Mouse (Mus musculus) forebrain, embryonic 16.5 days (tissue): ENCODE data around the gene Zc3h12a. TPM values are rescaled to one million over a fixed set of nuclear protein-coding genes. Genes with fewer than 3 reads are reported as not detected.

Source experiments
- ATAC-seq: fragments of 200-750 bp; cut with Nextera tagmentation; 2 replicates; pipeline ENCODE4 v1.8.0; 2017; ENCODE audit warnings: mild to moderate bottlenecking, moderate library complexity
- H3K27ac ChIP-seq: fragments of 300-500 bp; sonication (generic); 2 replicates; pipeline ENCODE4 v1.5.1; 2014; ENCODE audit warnings: low read length, control low read depth
- H3K27me3 ChIP-seq: fragments of 300-500 bp; sonication (generic); replicated peaks from 2 replicates; pipeline ENCODE4 v1.6.1; 2014; ENCODE audit warnings: low read length; ENCODE audit not compliant: control insufficient read depth, insufficient read depth
- H3K36me3 ChIP-seq: fragments of 300-500 bp; sonication (generic); 2 replicates; pipeline ENCODE4 v1.6.1; 2014; ENCODE audit not compliant: control insufficient read depth, insufficient read depth
- H3K4me1 ChIP-seq: fragments of 300-500 bp; sonication (generic); replicated peaks from 2 replicates; pipeline ENCODE4 v1.6.1; 2014; ENCODE audit warnings: low read length; ENCODE audit not compliant: control insufficient read depth, insufficient read depth
- H3K4me2 ChIP-seq: fragments of 300-500 bp; sonication (generic); 2 replicates; pipeline ENCODE4 v1.6.1; 2014; ENCODE audit warnings: mild to moderate bottlenecking, low read length, control low read depth
- H3K4me3 ChIP-seq: fragments of 300-500 bp; sonication (generic); replicated peaks from 2 replicates; pipeline ENCODE4 v1.5.1; 2014; ENCODE audit warnings: mild to moderate bottlenecking, low read length, control low read depth
- H3K9ac ChIP-seq: fragments of 300-500 bp; sonication (generic); replicated peaks from 2 replicates; pipeline ENCODE4 v1.6.1; 2014; ENCODE audit warnings: low read depth, low read length, control low read depth
- H3K9me3 ChIP-seq: fragments of 300-500 bp; sonication (generic); 2 replicates; pipeline ENCODE4 v1.6.1; 2016; ENCODE audit warnings: low read length; ENCODE audit not compliant: control insufficient read depth
- WGBS: fragments of 180-500 bp; shearing (Covaris S2); extraction: QIAGEN DNeasy Blood & Tissue Kit; methylation state at CpG from one replicate; pipeline ENCODE4 v1.1.7; 2014; 5-methylcytosine and 5-hydroxymethylcytosine counted together
- polyA plus RNA-seq: library from polyadenylated mRNA; unstranded; fragments of >200 nt; fragmentation: Nextera tagmentation; extraction: Ambion mirVana; gene quantifications from 2 replicates; pipeline ENCODE4 v1.2.1, GENCODE M21; 2015

Gene Zc3h12a
- polyA plus RNA-seq, 1 experiment from 2014 or later = 0.13 TPM

DNA sequence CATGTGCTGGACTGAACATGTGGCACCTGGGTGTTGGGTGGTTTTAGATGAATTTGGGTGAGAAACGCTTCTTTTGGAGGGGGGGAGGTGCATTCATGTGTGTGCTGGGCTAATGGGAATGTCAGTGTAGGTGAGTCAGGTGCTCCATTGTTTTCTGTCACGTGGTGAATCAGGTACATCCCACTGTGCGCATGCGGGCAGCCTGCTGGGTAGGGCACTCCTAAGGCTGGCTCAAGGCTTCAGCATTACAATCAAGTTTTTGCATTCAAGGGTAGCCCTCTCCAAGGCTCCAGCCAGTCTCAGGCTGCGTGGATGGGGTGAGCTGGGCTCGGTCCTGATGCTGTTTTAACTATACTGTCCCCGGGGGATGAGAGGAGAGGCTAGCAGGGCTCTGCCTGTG lies 35.1 kb upstream of the Zc3h12a start:
- 60% methylated on average over 7 of the region's 7 CpGs for WGBS
- no peaks in the 10 kb centered on the region for H3K9me3 ChIP-seq
- no peak overlapping the region for H3K27ac ChIP-seq
- H3K4me2 ChIP-seq = no peak overlapping the region
- ATAC-seq = no peak
- peaks cover 15% of the 10 kb centered on the region for H3K4me1 ChIP-seq
- no peak overlapping the region for H3K4me3 ChIP-seq
- no peak overlapping the region for H3K9ac ChIP-seq
- H3K27me3 ChIP-seq = no peaks in the 10 kb centered on the region; the same call in 1 of the 2 replicates
- no peaks in the 10 kb centered on the region for H3K36me3 ChIP-seq

DNA sequence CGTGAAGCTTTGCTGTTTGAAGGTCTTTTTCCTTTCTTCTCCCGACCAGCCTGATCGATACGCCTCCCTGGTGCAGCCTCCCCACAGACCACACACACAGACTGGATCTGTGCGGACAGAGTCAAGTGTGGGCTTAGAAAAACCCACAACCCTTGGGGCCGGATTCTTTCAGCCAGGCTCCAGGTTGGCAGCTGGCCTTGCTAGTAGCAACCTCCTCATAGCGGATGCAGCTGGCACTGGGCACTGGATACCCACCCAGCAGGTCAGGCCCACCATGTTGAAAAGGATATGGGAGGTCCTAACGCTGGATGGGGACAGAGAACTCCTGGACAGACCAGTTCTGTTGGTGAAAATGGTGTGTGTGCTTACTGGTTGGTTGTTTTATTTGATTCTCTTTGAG lies 33.8 kb upstream of the Zc3h12a start:
- no peaks in the 10 kb centered on the region; the same call in 1 of the 2 replicates for H3K27me3 ChIP-seq
- 33% methylated on average over 8 of the region's 8 CpGs for WGBS
- ATAC-seq = no peak

DNA sequence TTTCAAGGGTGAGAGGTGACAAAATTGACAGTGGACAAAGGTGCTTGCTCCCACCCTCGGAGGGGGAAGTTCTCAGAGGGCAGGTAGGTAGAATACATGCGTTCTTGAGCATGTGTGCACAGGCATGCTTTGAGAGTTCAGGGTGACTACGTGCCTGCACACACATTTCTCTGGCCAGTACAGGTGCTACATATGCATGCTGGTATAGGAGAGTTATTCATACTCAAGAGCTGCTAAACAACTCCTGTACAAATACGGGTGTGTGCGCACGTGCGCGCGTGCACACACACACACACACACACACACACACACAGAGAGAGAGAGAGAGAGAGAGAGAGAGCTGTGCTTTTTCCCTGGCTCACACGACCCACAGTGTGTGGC lies 33.3 kb upstream of the Zc3h12a start:
- H3K4me2 ChIP-seq = no peak overlapping the region
- no peak for ATAC-seq
- no peak overlapping the region for H3K4me3 ChIP-seq

More for the DNA sequence above, 33.8 kb upstream of the Zc3h12a start:
- no peak overlapping the region for H3K9ac ChIP-seq
- peaks cover 15% of the 10 kb centered on the region for H3K4me1 ChIP-seq
- H3K4me3 ChIP-seq = no peak overlapping the region
- no peaks in the 10 kb centered on the region for H3K36me3 ChIP-seq
- H3K9me3 ChIP-seq = no peaks in the 10 kb centered on the region
- H3K27ac ChIP-seq = no peak overlapping the region
- H3K4me2 ChIP-seq = no peak overlapping the region

DNA sequence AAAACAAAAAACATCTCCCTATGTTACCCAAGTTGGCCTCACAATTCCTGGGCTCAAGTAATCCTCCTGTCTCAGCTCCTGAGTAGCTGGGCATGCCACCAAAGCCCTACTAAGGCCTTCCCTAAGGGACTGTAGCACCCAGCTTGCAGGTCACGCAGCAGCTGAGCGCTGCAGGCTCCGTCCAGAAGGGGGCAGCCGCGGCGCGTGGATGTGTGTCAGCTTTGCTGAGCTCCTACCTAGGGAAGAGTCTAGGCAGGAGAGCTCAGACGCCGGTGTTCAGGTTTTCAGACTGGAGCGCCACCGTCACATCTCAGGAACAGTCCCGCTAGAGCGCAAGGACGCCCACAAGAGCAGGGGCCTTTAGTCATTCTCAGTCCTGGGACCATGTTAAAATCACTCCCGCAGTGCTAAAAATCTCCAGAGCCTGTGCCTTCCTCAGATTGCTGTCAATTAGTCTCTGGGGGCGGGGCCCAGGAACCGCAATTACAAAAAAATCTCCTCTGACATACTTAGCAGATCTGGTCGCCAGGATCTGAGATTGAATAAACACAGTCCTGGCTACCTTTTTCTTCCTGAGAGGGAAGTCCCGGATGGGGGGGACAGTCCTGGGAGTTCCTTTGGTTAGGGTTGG lies 32.8 kb upstream of the Zc3h12a start:
- ATAC-seq = peak; percentile 83
- WGBS = 4% methylated on average over 19 of the region's 19 CpGs
- no peak overlapping the region for H3K4me3 ChIP-seq

More for the DNA sequence above, 33.3 kb upstream of the Zc3h12a start:
- Histone ChIP-seq H3K9ac (peak overlapping the region; percentile 23; the same call in 1 of the 2 replicates), H3K36me3 (no peaks in the 10 kb centered on the region), H3K9me3 (no peaks in the 10 kb centered on the region), H3K4me1 (peaks cover 15% of the 10 kb centered on the region), H3K27me3 (no peaks in the 10 kb centered on the region; the same call in 1 of the 2 replicates), H3K27ac (no peak overlapping the region)
- WGBS = 63% methylated on average over 10 of the region's 10 CpGs

DNA sequence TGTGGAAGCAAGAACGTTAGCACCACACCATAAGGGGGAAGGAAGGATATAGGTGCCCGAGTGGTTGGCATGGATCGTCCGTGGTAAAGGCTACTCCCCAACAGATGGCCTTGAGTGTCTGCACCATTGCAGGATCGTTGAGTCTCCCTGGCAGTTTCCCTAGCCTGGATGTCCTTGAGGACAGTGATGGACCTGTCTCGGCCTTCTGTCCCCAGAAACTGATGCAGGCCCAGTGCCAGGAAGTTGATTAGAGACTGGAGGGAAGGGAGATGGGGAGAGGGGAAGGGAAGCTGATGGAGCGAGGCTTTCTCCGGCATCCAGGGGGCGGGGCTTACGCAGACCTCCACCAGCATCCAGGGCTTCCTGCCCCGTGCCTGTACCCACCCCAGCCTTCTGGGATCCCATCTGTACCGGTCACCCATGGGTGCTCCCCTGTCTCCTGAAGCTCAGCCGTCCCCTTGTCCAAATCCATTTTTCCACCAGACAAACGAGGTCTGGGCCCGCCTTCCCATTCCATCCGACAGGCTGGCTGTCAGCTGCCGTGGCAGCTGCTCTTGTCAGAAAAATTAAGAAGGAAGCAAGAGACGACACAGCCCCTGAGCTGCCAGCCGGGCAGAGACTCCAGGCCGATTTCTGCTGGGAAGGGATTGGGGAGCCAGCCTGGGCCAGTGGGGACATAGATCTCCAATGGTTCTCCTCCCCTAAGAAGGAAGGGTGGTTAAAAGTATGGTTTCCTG lies 31.1 kb upstream of the Zc3h12a start:
- no peak overlapping the region for H3K9ac ChIP-seq
- H3K4me3 ChIP-seq = no peak overlapping the region
- 44% methylated on average over 20 of the region's 20 CpGs for WGBS
- no peaks in the 10 kb centered on the region for H3K9me3 ChIP-seq
- no peak overlapping the region for H3K4me2 ChIP-seq
- H3K4me1 ChIP-seq = peaks cover 15% of the 10 kb centered on the region
- no peaks in the 10 kb centered on the region for H3K36me3 ChIP-seq
- ATAC-seq = peak; percentile 51
- no peaks in the 10 kb centered on the region; the same call in 1 of the 2 replicates for H3K27me3 ChIP-seq
- peak overlapping the region; percentile 13; the same call in 1 of the 2 replicates for H3K27ac ChIP-seq

More for the DNA sequence above, 32.8 kb upstream of the Zc3h12a start:
- peaks cover 15% of the 10 kb centered on the region for H3K4me1 ChIP-seq
- H3K4me2 ChIP-seq = peak overlapping the region; percentile 42
- H3K36me3 ChIP-seq = no peaks in the 10 kb centered on the region
- no peak overlapping the region for H3K27ac ChIP-seq
- no peaks in the 10 kb centered on the region for H3K9me3 ChIP-seq
- peak overlapping the region; percentile 23; the same call in 1 of the 2 replicates for H3K9ac ChIP-seq
- H3K27me3 ChIP-seq = no peaks in the 10 kb centered on the region; the same call in 1 of the 2 replicates

DNA sequence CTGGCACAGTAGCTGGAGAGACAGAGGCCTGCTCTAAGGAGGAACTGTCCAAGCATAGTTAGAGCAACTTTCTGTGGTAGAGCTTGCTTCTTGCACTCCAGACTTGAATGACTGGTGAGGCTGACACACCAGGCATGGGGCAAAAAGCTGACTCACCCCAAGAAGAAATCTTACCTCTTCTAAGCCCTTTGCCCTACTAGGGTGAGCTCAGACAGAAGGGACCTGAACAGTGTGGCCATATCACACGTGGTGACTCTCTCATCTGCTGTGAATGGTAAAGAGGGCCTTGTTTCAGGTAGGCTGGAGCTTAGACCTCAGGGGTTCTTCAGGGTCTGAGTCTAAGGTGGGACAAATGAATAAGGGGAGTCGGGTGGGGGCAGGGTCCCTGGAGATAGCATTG lies 30.4 kb upstream of the Zc3h12a start:
- Histone ChIP-seq H3K4me1 (peaks cover 15% of the 10 kb centered on the region), H3K4me2 (no peak overlapping the region), H3K9me3 (no peaks in the 10 kb centered on the region), H3K4me3 (no peak overlapping the region), H3K27me3 (no peaks in the 10 kb centered on the region; the same call in 1 of the 2 replicates), H3K27ac (no peak overlapping the region), H3K9ac (no peak overlapping the region), H3K36me3 (no peaks in the 10 kb centered on the region)
- ATAC-seq = no peak
- WGBS = 84% methylated on average over 2 of the region's 2 CpGs

DNA sequence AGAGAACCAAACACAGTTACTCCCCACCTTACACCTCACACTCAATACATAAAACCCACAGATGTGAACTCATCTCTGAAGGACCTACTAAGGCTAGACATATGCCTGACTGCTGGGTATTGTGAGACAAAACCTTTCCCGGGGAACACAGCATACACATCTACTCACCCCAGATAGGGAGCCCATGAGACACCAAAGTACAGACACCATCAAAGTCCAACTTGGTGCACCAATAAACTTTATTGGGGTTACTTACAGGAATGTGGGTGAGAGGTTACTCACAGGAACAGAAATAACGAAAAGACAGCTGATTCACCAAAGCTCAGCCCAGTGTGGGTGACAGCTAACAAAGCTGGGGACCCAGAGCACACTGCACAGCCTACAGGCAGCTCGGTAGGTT lies 29.7 kb upstream of the Zc3h12a start:
- Histone ChIP-seq H3K27ac (no peak overlapping the region), H3K9ac (no peak overlapping the region), H3K4me2 (no peak overlapping the region), H3K4me3 (no peak overlapping the region), H3K27me3 (no peaks in the 10 kb centered on the region; the same call in 1 of the 2 replicates), H3K36me3 (no peaks in the 10 kb centered on the region), H3K4me1 (peaks cover 15% of the 10 kb centered on the region), H3K9me3 (no peaks in the 10 kb centered on the region)
- WGBS = 83% methylated on average over 3 of the region's 3 CpGs
- no peak for ATAC-seq

DNA sequence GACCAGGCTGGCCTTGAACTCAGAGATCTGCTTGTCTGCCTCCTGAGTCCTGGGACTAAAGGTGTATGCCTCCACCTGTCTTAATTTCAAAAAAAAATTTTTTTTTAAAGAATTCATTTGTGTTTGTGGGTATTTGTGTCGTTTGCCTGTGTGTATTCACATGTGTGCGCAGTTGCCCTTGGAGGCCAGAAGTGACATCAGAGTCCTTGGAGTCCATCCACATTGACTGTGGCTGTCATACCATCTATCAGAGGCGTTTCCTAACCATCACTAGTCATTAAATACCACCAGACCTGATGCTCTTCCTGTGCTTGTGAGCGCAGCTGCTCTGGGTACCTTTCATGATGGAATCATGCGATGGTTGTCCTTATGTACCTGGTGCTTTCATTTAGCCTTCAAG lies 28.0 kb upstream of the Zc3h12a start:
- Histone ChIP-seq H3K36me3 (no peaks in the 10 kb centered on the region), H3K4me1 (peaks cover 14% of the 10 kb centered on the region), H3K9me3 (no peaks in the 10 kb centered on the region), H3K4me2 (no peak overlapping the region), H3K4me3 (no peak overlapping the region), H3K27ac (no peak overlapping the region), H3K9ac (no peak overlapping the region), H3K27me3 (no peaks in the 10 kb centered on the region)
- no peak for ATAC-seq
- WGBS = 87% methylated on average over 5 of the region's 5 CpGs

DNA sequence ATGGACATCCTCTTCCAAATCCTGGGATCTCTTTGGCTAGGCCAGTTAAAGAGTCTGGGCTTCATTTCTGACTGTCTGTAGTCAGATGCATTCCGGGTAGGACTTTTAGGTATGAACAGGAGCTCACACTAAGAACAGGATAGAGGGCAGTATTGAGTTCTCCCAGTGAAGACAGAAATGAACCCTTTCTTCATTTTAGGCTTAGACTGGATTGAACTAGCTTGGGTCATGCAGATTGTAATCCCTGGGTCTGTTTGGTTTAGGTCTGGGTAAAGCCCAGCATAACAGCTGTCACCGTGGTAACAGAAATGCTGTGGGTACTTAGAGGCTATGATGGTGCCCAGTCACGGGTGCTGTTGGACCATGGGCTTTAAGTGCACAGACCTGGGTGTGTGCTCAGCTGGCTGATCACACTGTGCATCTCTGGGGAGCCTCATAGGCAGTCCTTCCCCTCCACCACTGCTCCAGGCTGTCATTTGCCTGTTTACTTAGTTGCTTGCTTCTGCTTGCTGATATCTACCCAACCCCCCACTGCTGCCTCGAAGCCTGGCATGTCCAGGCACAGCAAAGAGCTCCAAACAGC lies 26.1 kb upstream of the Zc3h12a start:
- no peaks in the 10 kb centered on the region for H3K36me3 ChIP-seq
- no peaks in the 10 kb centered on the region for H3K9me3 ChIP-seq
- no peak overlapping the region for H3K27ac ChIP-seq
- no peak overlapping the region for H3K4me2 ChIP-seq
- no peak overlapping the region for H3K4me3 ChIP-seq
- no peak for ATAC-seq
- H3K27me3 ChIP-seq = no peaks in the 10 kb centered on the region
- H3K4me1 ChIP-seq = peaks cover 5% of the 10 kb centered on the region; the same call in 1 of the 2 replicates
- H3K9ac ChIP-seq = no peak overlapping the region
- 76% methylated on average over 4 of the region's 4 CpGs for WGBS
